Mouse (Mus musculus) spleen, adult 2 months (tissue): ENCODE data around the gene Aldh1l2.

Experiments used
- CTCF ChIP-seq: fragments of 200-500 bp; IDR thresholded peaks from 2 replicates; pipeline ENCODE4 v1.5.1; 2011; ENCODE audit warnings: mild to moderate bottlenecking, inconsistent platforms; ENCODE audit not compliant: insufficient read depth, insufficient read length, insufficient replicate concordance; ENCODE audit errors: extremely low read depth
- POLR2A ChIP-seq: fragments of 200-500 bp; IDR thresholded peaks from 2 replicates; pipeline ENCODE4 v1.6.1; 2011; ENCODE audit warnings: low read depth, low read length, inconsistent platforms

GRCm38 (mm10) chr10:83539311-83539980, 5.5 kb upstream of the Aldh1l2 start:
- no peak for TF ChIP-seq POLR2A
- TF ChIP-seq CTCF: no peak
